Mouse (Mus musculus) MEL (cell line): ENCODE data around the gene Gnl1.

Experiments
- CTCF ChIP-seq, 3 experiments: IDR thresholded peaks in 2 of 3; conservative IDR thresholded peaks in 1 of 3; 2 replicates each; pipeline ENCODE4 v1.5.1; 2011 to 2012; ENCODE audit warnings: low read length in 3 of 3, low read depth in 2 of 3, mild to moderate bottlenecking in 2 of 3, improper control_type of control experiment in 1 of 3, inconsistent platforms in 1 of 3, mixed read lengths in 1 of 3, moderate library complexity in 1 of 3; ENCODE audit not compliant: control insufficient read depth in 1 of 3, insufficient read depth in 1 of 3, poor library complexity in 1 of 3, severe bottlenecking in 1 of 3
- MAFK ChIP-seq: IDR thresholded peaks from 2 replicates; pipeline ENCODE4 v1.6.1; 2011; ENCODE audit warnings: low read depth, mild to moderate bottlenecking, low read length, improper control_type of control experiment, borderline replicate concordance
- MAZ ChIP-seq: IDR thresholded peaks from 2 replicates; pipeline ENCODE4 v1.6.1; 2012; ENCODE audit warnings: low read depth, mild to moderate bottlenecking, inconsistent platforms, low read length, improper control_type of control experiment
- MYC ChIP-seq: IDR thresholded peaks from 2 replicates; pipeline ENCODE4 v1.6.1; 2011; ENCODE audit warnings: low read depth, mild to moderate bottlenecking, low read length, improper control_type of control experiment, moderate library complexity
- NELFE ChIP-seq: IDR thresholded peaks from 2 replicates; pipeline ENCODE4 v1.6.1; 2011; ENCODE audit warnings: low read depth, low read length, improper control_type of control experiment
- POLR2A ChIP-seq, 2 experiments: IDR thresholded peaks; 2 replicates each; pipeline ENCODE4 v1.6.1; 2011 to 2012; ENCODE audit warnings: low read length in 2 of 2, mild to moderate bottlenecking in 2 of 2, control low read depth in 1 of 2, improper control_type of control experiment in 1 of 2, low read depth in 1 of 2, moderate library complexity in 1 of 2; ENCODE audit not compliant: control insufficient read depth in 1 of 2, insufficient read depth in 1 of 2, poor library complexity in 1 of 2
- ZKSCAN1 ChIP-seq: IDR thresholded peaks from 2 replicates; pipeline ENCODE4 v1.6.1; 2012; ENCODE audit warnings: low read depth, mild to moderate bottlenecking, inconsistent platforms, low read length, improper control_type of control experiment, moderate library complexity

GRCm38 (mm10) chr17:35963279-35963678 is 16.4 kb upstream of the Gnl1 start:
- TF ChIP-seq MAFK (no peak), CTCF (IDR thresholded peaks at IDR 0.05 in 2 of 3, conservative IDR thresholded peaks at IDR 0.05 in 1 of 3; ENCODE audit: control insufficient read depth in 1 of 3, insufficient read depth in 1 of 3, low read depth in 2 of 3, low read length in 3 of 3, poor library complexity in 1 of 3, severe bottlenecking in 1 of 3) (no peak), ZKSCAN1 (no peak), NELFE (no peak), POLR2A (IDR thresholded peaks at IDR 0.05; ENCODE audit: control insufficient read depth in 1 of 2, insufficient read depth in 1 of 2, low read depth in 1 of 2, low read length in 2 of 2, poor library complexity in 1 of 2) (no peak), MAZ (no peak), MYC (no peak)
